Mouse (Mus musculus): Measurements from ENCODE around the gene Zfp704. TPM values are rescaled to one million over a fixed set of nuclear protein-coding genes. Genes with fewer than 3 reads are reported as not detected.
A peak's percentile ranks its signal among the peaks of the same experiment; 100 is the strongest.

Zfp704 gene
- total RNA-seq, 2 experiments from 2014 or later: 17.5 to 18.0 TPM

- intact Hi-C loops (cut with DNase I): loop anchor here (5.0 kb wide), 1 partner anchor 32 kb away; no protein-coding TSS in a partner anchor
- DNase-seq: no peak
Measured at GRCm38 (mm10) chr3:9439619-9440286, 170.1 kb downstream of the Zfp704 start.

- DNase-seq: peak in 1 of 2 experiments; percentile 41
- intact Hi-C loops (cut with DNase I): no loop called here
Measured at GRCm38 (mm10) chr3:9436256-9436655, 173.6 kb downstream of the Zfp704 start.

GRCm38 (mm10) chr3:9434394-9435175 is 175.3 kb downstream of the Zfp704 start:
- DNase-seq: no peak
- intact Hi-C loops (cut with DNase I): no loop called here

- intact Hi-C loops (cut with DNase I): no loop called here
- no peak for DNase-seq
Measured at GRCm38 (mm10) chr3:9432796-9433526, 176.9 kb downstream of the Zfp704 start.

- intact Hi-C loops (cut with DNase I): no loop called here
- DNase-seq: no peak
Measured at GRCm38 (mm10) chr3:9432226-9432625, 177.7 kb downstream of the Zfp704 start.

- no peak for DNase-seq
Measured at GRCm38 (mm10) chr3:9429946-9430345, 179.9 kb downstream of the Zfp704 start.

GRCm38 (mm10) chr3:9427826-9428225 is 182.1 kb downstream of the Zfp704 start:
- no peak for DNase-seq
- intact Hi-C loops (cut with DNase I): no loop called here

More at GRCm38 (mm10) chr3:9429946-9430345, 179.9 kb downstream of the Zfp704 start:
- intact Hi-C loops (cut with DNase I): no loop called here

- intact Hi-C loops (cut with DNase I): no loop called here
- no peak for DNase-seq
Measured at GRCm38 (mm10) chr3:9425661-9426060, 184.2 kb downstream of the Zfp704 start.

GRCm38 (mm10) chr3:9424637-9425036 is 185.2 kb downstream of the Zfp704 start:
- no peak for DNase-seq
- intact Hi-C loops (cut with DNase I): no loop called here

- intact Hi-C loops (cut with DNase I): no loop called here
- no peak for DNase-seq
Measured at GRCm38 (mm10) chr3:9423669-9424068, 186.2 kb downstream of the Zfp704 start.

GRCm38 (mm10) chr3:9408896-9409295 is 201.0 kb downstream of the Zfp704 start:
- no peak for DNase-seq
- intact Hi-C loops (cut with DNase I): loop anchor here (5.0 kb wide), 1 partner anchor 33 kb away; no protein-coding TSS in a partner anchor

GRCm38 (mm10) chr3:9407801-9408200 is 202.1 kb downstream of the Zfp704 start:
- intact Hi-C loops (cut with DNase I): loop anchor here (5.0 kb wide), 1 partner anchor 34 kb away; no protein-coding TSS in a partner anchor

GRCm38 (mm10) chr3:9407119-9407546 is 202.8 kb downstream of the Zfp704 start:
- peak; percentile 45 to 52 for DNase-seq
- intact Hi-C loops (cut with DNase I): loop anchor here (5.0 kb wide), 1 partner anchor 35 kb away; no protein-coding TSS in a partner anchor

More at GRCm38 (mm10) chr3:9407801-9408200, 202.1 kb downstream of the Zfp704 start:
- DNase-seq: no peak

- intact Hi-C loops (cut with DNase I): loop anchor here (5.0 kb wide), 1 partner anchor 37 kb away; no protein-coding TSS in a partner anchor
- peak in 1 of 2 experiments; percentile 32 for DNase-seq
Measured at GRCm38 (mm10) chr3:9405341-9405740, 204.5 kb downstream of the Zfp704 start.

GRCm38 (mm10) chr3:9403255-9404050 is 206.4 kb downstream of the Zfp704 start:
- DNase-seq: no peak
- intact Hi-C loops (cut with DNase I): loop anchor here (5.0 kb wide), 3 partner anchors 146 to 544 kb away; no protein-coding TSS in a partner anchor

- no peak for DNase-seq
- intact Hi-C loops (cut with DNase I): loop anchor here (5.0 kb wide), 3 partner anchors 146 to 544 kb away; no protein-coding TSS in a partner anchor
Measured at GRCm38 (mm10) chr3:9402836-9403235, 207.0 kb downstream of the Zfp704 start.

GRCm38 (mm10) chr3:9402345-9402744 is 207.5 kb downstream of the Zfp704 start:
- intact Hi-C loops (cut with DNase I): loop anchor here (5.0 kb wide), 3 partner anchors 145 to 545 kb away; no protein-coding TSS in a partner anchor
- no peak for DNase-seq

- intact Hi-C loops (cut with DNase I): loop anchor here (2.0 to 5.0 kb wide), 4 partner anchors 144 to 546 kb away; no protein-coding TSS in a partner anchor
- DNase-seq: no peak
Measured at GRCm38 (mm10) chr3:9401685-9402084, 208.2 kb downstream of the Zfp704 start.

- DNase-seq: no peak
- intact Hi-C loops (cut with DNase I): loop anchor here (1.0 to 5.0 kb wide), 6 partner anchors 65 to 546 kb away; no protein-coding TSS in a partner anchor
Measured at GRCm38 (mm10) chr3:9400886-9401221, 209.0 kb downstream of the Zfp704 start.

Data from heart, postnatal 14 days (tissue).